Mouse (Mus musculus) B cell, adult 67 days (primary cell): ENCODE measurements around the gene Flt3l. TPM values are rescaled to one million over a fixed set of nuclear protein-coding genes. Genes with fewer than 3 reads are reported as not detected.

Experiments
- total RNA-seq, 2 experiments: library from RNA; stranded (reverse); gene quantifications; 4 replicates each; pipeline ENCODE4 v1.2.4; 2023

Flt3l gene
- total RNA-seq = 10 to 100 TPM; 77.8 to 83.8 TPM

GRCm38 (mm10) chr7:45135993-45136567 is at the start of gene Flt3l, which contains the start of gene Gm45713:
Gene Flt3l, minus strand, starts transcription at chr7:45136432.
Gene Gm45713, minus strand, starts transcription at chr7:45136231.

GRCm38 (mm10) chr7:45180896-45181477 is 44.8 kb upstream of the Flt3l start, which contains the start of gene Pth2:
Gene Pth2, plus strand, starts transcription at chr7:45180995.

GRCm38 (mm10) chr7:45179469-45179868 is 43.2 kb upstream of the Flt3l start, which contains the start of gene Gfy:
Gene Gfy, minus strand, starts transcription at chr7:45179569.

GRCm38 (mm10) chr7:45163735-45164490 is 27.7 kb upstream of the Flt3l start, which contains the start of gene Slc17a7:
Gene Slc17a7, plus strand, starts transcription at chr7:45163949.

GRCm38 (mm10) chr7:45154096-45154992 is 18.1 kb upstream of the Flt3l start, which contains the start of the genes Pih1d1 and Aldh16a1:
Gene Pih1d1, plus strand, starts transcription at chr7:45154303.
Gene Aldh16a1, minus strand, starts transcription at chr7:45154584.

GRCm38 (mm10) chr7:45128624-45129246 is 7.5 kb downstream of the Flt3l start, which contains the start of gene Rpl13a:
Gene Rpl13a, minus strand, starts transcription at chr7:45128761.

GRCm38 (mm10) chr7:45124224-45125143 is 11.7 kb downstream of the Flt3l start, which contains the start of gene Rps11:
Gene Rps11, minus strand, starts transcription at chr7:45124439.

GRCm38 (mm10) chr7:45103652-45104180 is 32.5 kb downstream of the Flt3l start, which contains the start of gene Fcgrt:
Gene Fcgrt, minus strand, starts transcription at chr7:45103851.

GRCm38 (mm10) chr7:45092048-45092447 is 44.2 kb downstream of the Flt3l start, which contains the start of gene Rcn3:
Gene Rcn3, minus strand, starts transcription at chr7:45092221.

Other genes starting within 250 kb of the Flt3l start
- gene Med25, start 243.7 kb downstream of the Flt3l start, total RNA-seq = 10 to 100 TPM; 67.9 to 78.3 TPM
- gene Fuz, start 240.4 kb downstream of the Flt3l start, total RNA-seq = 10 to 100 TPM; 31.4 to 50.1 TPM
- gene Ap2a1, start 206.9 kb downstream of the Flt3l start, total RNA-seq = 100 to 1,000 TPM in 1 of 2 experiments, 10 to 100 TPM in 1; 92.5 to 101 TPM
- gene Tsks, start 193.2 kb downstream of the Flt3l start, total RNA-seq = not detected
- not detected for gene Cpt1c, start 161.6 kb downstream of the Flt3l start, total RNA-seq
- gene Prmt1, start 149.9 kb downstream of the Flt3l start, total RNA-seq = 100 to 1,000 TPM; 154 to 155 TPM
- 100 to 1,000 TPM; 195 TPM for gene Irf3, start 138.8 kb downstream of the Flt3l start, total RNA-seq
- gene Bcl2l12, start 137.7 kb downstream of the Flt3l start, total RNA-seq = 10 to 100 TPM; 35.3 to 36.9 TPM
- 100 to 1,000 TPM; 100 to 104 TPM for gene Scaf1, start 120.1 kb downstream of the Flt3l start, total RNA-seq
- 10 to 100 TPM; 20.1 to 20.2 TPM for gene Rras, start 118.5 kb downstream of the Flt3l start, total RNA-seq
- 10 to 100 TPM; 77.6 to 78.0 TPM for gene Prr12, start 83.6 kb downstream of the Flt3l start, total RNA-seq
- gene Nosip, start 74.0 kb downstream of the Flt3l start, total RNA-seq = 10 to 100 TPM; 65.6 to 78.2 TPM
- gene Prrg2, start 73.8 kb downstream of the Flt3l start, total RNA-seq = 1 to 10 TPM; 2.9 to 3.9 TPM
- 1 to 10 TPM; 3.6 to 6.8 TPM for gene Rcn3, start 44.2 kb downstream of the Flt3l start, total RNA-seq
- 10 to 100 TPM; 29.9 to 39.6 TPM for gene Fcgrt, start 32.6 kb downstream of the Flt3l start, total RNA-seq
- 1,000 to 10,000 TPM; 2,440 to 2,508 TPM for gene Rps11, start 12.0 kb downstream of the Flt3l start, total RNA-seq
- 1,000 to 10,000 TPM; 4,339 to 4,395 TPM for gene Rpl13a, start 7.7 kb downstream of the Flt3l start, total RNA-seq
- not detected for gene Gm45713, start 201 bp downstream of the Flt3l start, total RNA-seq
- 10 to 100 TPM; 40.5 to 51.7 TPM for gene Pih1d1, start 17.9 kb upstream of the Flt3l start, total RNA-seq
- gene Aldh16a1, start 18.2 kb upstream of the Flt3l start, total RNA-seq = 100 to 1,000 TPM; 128 to 137 TPM
- not detected for gene Slc17a7, start 27.5 kb upstream of the Flt3l start, total RNA-seq
- not detected for gene Gfy, start 43.1 kb upstream of the Flt3l start, total RNA-seq
- not detected for gene Pth2, start 44.6 kb upstream of the Flt3l start, total RNA-seq
- gene Ccdc155, start 68.5 kb upstream of the Flt3l start, total RNA-seq = 1 to 10 TPM in 1 of 2 experiments, under 1 TPM in 1; 0.46 to 1.1 TPM
- gene Dkkl1, start 75.7 kb upstream of the Flt3l start, total RNA-seq = 1 to 10 TPM in 1 of 2 experiments, under 1 TPM in 1; 0.83 to 2.3 TPM
- not detected for gene Tead2, start 79.3 kb upstream of the Flt3l start, total RNA-seq
- gene Cd37, start 102.7 kb upstream of the Flt3l start, total RNA-seq = 1,000 to 10,000 TPM; 1,836 to 1,886 TPM
- not detected for gene Slc6a16, start 104.7 kb upstream of the Flt3l start, total RNA-seq
- gene Slc6a21, start 141.1 kb upstream of the Flt3l start, total RNA-seq = 1 to 10 TPM; 1.1 to 1.9 TPM
- 10 to 100 TPM in 1 of 2 experiments, 1 to 10 TPM in 1; 8.6 to 16.3 TPM for gene Trpm4, start 197.3 kb upstream of the Flt3l start, total RNA-seq
- gene Hrc, start 198.9 kb upstream of the Flt3l start, total RNA-seq = not detected
- under 1 TPM in 1 of 2 experiments, not detected in 1; 0.17 TPM for gene Ppfia3, start 230.6 kb upstream of the Flt3l start, total RNA-seq
- gene Lin7b, start 234.2 kb upstream of the Flt3l start, total RNA-seq = 1 to 10 TPM; 1.2 to 1.5 TPM